Mouse (Mus musculus): ENCODE data around the gene Sirt1.

GRCm38 (mm10) chr10:63336901-63337300, 44.6 kb downstream of the Sirt1 start:
- TF ChIP-seq CTCF (conservative IDR thresholded peaks at IDR 0.05; ENCODE audit: low read length) (no peak), NANOG (IDR thresholded peaks at IDR 0.05; ENCODE audit: borderline replicate concordance, low read length) (no peak), POU5F1 (IDR thresholded peaks at IDR 0.05; ENCODE audit: borderline replicate concordance, low read length) (no peak)
